In the genomic region with DNA sequence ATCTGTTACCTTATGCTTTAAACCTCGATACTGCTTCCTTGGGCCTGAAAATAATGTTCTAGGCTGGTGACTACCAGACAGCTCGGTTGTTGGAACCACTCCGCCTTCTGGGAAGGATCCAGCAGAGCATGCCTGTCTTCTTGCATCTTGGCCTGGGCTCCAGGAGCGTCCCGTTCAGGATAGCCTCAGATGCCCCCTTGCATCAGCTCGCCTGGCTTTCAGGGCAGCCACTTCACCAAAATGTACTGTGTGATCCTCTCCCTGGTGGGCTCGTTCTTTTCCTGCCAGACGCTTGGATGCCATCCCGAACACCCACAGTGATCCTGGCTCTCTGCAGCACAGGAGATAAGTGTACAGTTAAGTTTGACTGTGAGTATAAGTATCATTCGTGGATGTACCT, we compare ENCODE assay signal across 15 mouse cellular contexts. TPM values are rescaled to one million over a fixed set of nuclear protein-coding genes. Genes with fewer than 3 reads are reported as not detected.
DNase-seq lines count a peak whose midpoint lies in the region; ATAC-seq and TF ChIP-seq lines count a peak whose summit lies in the region.
"Had no signal": no experiment of that assay in that cellular context is flagged by ENCODE, and none has a peak within 500 bp of the region (broad histone marks: within the 10 kb centered on the region; RNA-seq: fewer than 3 reads in every experiment).

No protein-coding gene starts in this region.

- TF ChIP-seq POLR2A in kidney, adult 2 months (IDR thresholded peaks at IDR 0.05; ENCODE audit: low read depth, low read length), result no peak

- no peak for ATAC-seq in kidney, embryonic 16.5 days (ENCODE audit: low FRiP score, low TSS enrichment)

- H3K4me1 ChIP-seq in kidney, adult 2 months (ENCODE audit: control insufficient read depth, insufficient read depth, low read length), result no peaks in the 10 kb centered on the region; the same call in 1 of the 2 replicates
- H3K4me1 ChIP-seq in kidney, embryonic 16.5 days (ENCODE audit: insufficient read depth, low read length), result no peaks in the 10 kb centered on the region
- H3K4me1 ChIP-seq: hindbrain, embryonic 10.5 days had no signal

- H3K9ac ChIP-seq in kidney, embryonic 16.5 days (replicated peaks; ENCODE audit: low read length), result no peak overlapping the region
- H3K9ac ChIP-seq: forebrain, embryonic 12.5 days; liver, embryonic 14.5 days had no signal

- H3K4me3 ChIP-seq in kidney, adult 2 months (ENCODE audit: insufficient read depth, low read depth, low read length), result no peak overlapping the region
- no peak overlapping the region for H3K4me3 ChIP-seq in kidney, embryonic 16.5 days (ENCODE audit: low read length)
- H3K4me3 ChIP-seq: embryonic facial prominence, embryonic 10.5 days; forebrain, embryonic 12.5 days; hindbrain, embryonic 10.5 days; megakaryocyte, embryonic 14.5 days had no signal

- H3K36me3 ChIP-seq in kidney, adult 2 months (ENCODE audit: control insufficient read depth, insufficient read depth, low read length), result no peaks in the 10 kb centered on the region
- H3K36me3 ChIP-seq in kidney, embryonic 16.5 days (ENCODE audit: insufficient read depth, low read length), result no peaks in the 10 kb centered on the region
- H3K36me3 ChIP-seq: embryonic facial prominence, embryonic 10.5 days; forebrain, embryonic 12.5 days; hindbrain, embryonic 10.5 days had no signal

- peak; percentile 35 to 47 for DNase-seq in layer of hippocampus, postnatal 10 days (ENCODE audit: low spot score in 2 of 2)
- no peak for DNase-seq in layer of hippocampus, adult 9-10 months (ENCODE audit: low spot score)
- peak; percentile 64 to 65 for DNase-seq in cerebellum, adult 18-20 months
- DNase-seq in gastrocnemius, adult 8-10 months (ENCODE audit: low spot score in 2 of 2), result peak; percentile 65 to 69
- peak; percentile 25 for DNase-seq in heart, postnatal 4 days
- DNase-seq in kidney, adult 2 months, result no peak
- no peak for DNase-seq in natural killer cell, adult 2 months (ENCODE audit: low spot score in 2 of 2)
- DNase-seq: kidney, adult 8-10 months; thymus, postnatal 14 days had no signal

- no peak overlapping the region for H3K4me2 ChIP-seq in kidney, embryonic 16.5 days (replicated peaks; ENCODE audit: low read depth, low read length)
- H3K4me2 ChIP-seq: forebrain, embryonic 12.5 days had no signal

- no peak for TF ChIP-seq CTCF in kidney, adult 2 months (conservative IDR thresholded peaks at IDR 0.05; ENCODE audit: insufficient read depth, insufficient read length, low read depth, low read length)

- no peaks in the 10 kb centered on the region for H3K9me3 ChIP-seq in kidney, embryonic 16.5 days (ENCODE audit: low read length)
- H3K9me3 ChIP-seq: embryonic facial prominence, embryonic 10.5 days; forebrain, embryonic 12.5 days; hindbrain, embryonic 10.5 days had no signal

- WGBS in kidney, adult 2 months, result 88% methylated on average over 10 of the region's 10 CpGs
- WGBS in kidney, embryonic 16.5 days, result 84% methylated on average over 10 of the region's 10 CpGs

- H3K27ac ChIP-seq in kidney, adult 2 months (ENCODE audit: insufficient read depth, low read depth, low read length), result no peak overlapping the region
- no peak overlapping the region for H3K27ac ChIP-seq in kidney, embryonic 16.5 days (ENCODE audit: low read length)
- H3K27ac ChIP-seq: embryonic facial prominence, embryonic 10.5 days; forebrain, embryonic 12.5 days; hindbrain, embryonic 10.5 days; liver, embryonic 14.5 days had no signal

- no peaks in the 10 kb centered on the region for H3K27me3 ChIP-seq in kidney, adult 2 months (replicated peaks; ENCODE audit: control insufficient read depth, insufficient read depth, low read length)
- H3K27me3 ChIP-seq in kidney, embryonic 16.5 days (ENCODE audit: insufficient read depth, low read length), result no peaks in the 10 kb centered on the region
- H3K27me3 ChIP-seq: forebrain, embryonic 12.5 days had no signal

RNA-seq across cellular contexts. Expression of gene Nfe2l2, which starts 25.6 kb away (rescaled TPM):
- total RNA-seq in layer of hippocampus, postnatal 10 days (2021), result 10 to 100 TPM in 1 of 2 experiments, 1 to 10 TPM in 1; 9.9 to 10.4 TPM
- 10 to 100 TPM; 31.3 to 37.6 (median 34.7) TPM for total RNA-seq in gastrocnemius, adult 8-10 months (2022)
- total RNA-seq in heart, postnatal 4 days (2021), result 10 to 100 TPM; 53.2 to 54.5 TPM
- 58.0 and 59.5 TPM in 2 replicates for polyA plus RNA-seq in kidney, adult 2 months (2012; rRNA removed)
- polyA plus RNA-seq in kidney, embryonic 16.5 days (2015; fragmentation: Nextera tagmentation; extraction: Ambion mirVana), result 87.7 and 90.7 TPM in 2 replicates

Comparison
In these comparisons a context has a peak if more than half of its experiments do, and no peak if none do; other contexts are left out.
1. DNase-seq: peak in layer of hippocampus, postnatal 10 days (2 of 2), cerebellum, adult 18-20 months (2 of 2), gastrocnemius, adult 8-10 months (2 of 2) and heart, postnatal 4 days (single experiment); none in layer of hippocampus, adult 9-10 months (single experiment), kidney, adult 2 months (single experiment) and natural killer cell, adult 2 months (0 of 2).